Mouse (Mus musculus) cerebellum, adult (tissue): ENCODE data around the gene Fam169a.
"Not testable (repeated sequence)": the region's sequence is repeated elsewhere in the genome, so short reads cannot be mapped to it uniquely, and the experiment has no call there.

Experiments used
- ATAC-seq: cut with Nextera tagmentation; 2 replicates; pipeline ENCODE4 v1.9.2; 2017; ENCODE audit warnings: mild to moderate bottlenecking, moderate library complexity, mixed read lengths; ENCODE audit not compliant: insufficient number of reproducible peaks, low FRiP score, low TSS enrichment

The Fam169a gene

GRCm38 (mm10) chr13:97066649-97067550 is at the start of gene Fam169a:
Gene Fam169a, plus strand, starts transcription at chr13:97067286.
- no peak for ATAC-seq

GRCm38 (mm10) chr13:97017711-97018110 is 49.4 kb upstream of the Fam169a start:
- ATAC-seq = peak; percentile 82

GRCm38 (mm10) chr13:97020122-97020521 is 47.0 kb upstream of the Fam169a start:
- no peak for ATAC-seq

- no peak for ATAC-seq
Observed at GRCm38 (mm10) chr13:97021906-97022305, 45.2 kb upstream of the Fam169a start.

- ATAC-seq = no peak
Observed at GRCm38 (mm10) chr13:97030075-97030474, 37.0 kb upstream of the Fam169a start.

- no peak for ATAC-seq
Observed at GRCm38 (mm10) chr13:97034262-97034661, 32.8 kb upstream of the Fam169a start, which contains the start of gene 1700029F12Rik. Gene 1700029F12Rik, minus strand, starts transcription at chr13:97034362.

- 0 out of 2 replicates have a peak, but pooled peaks have one; percentile 17 for ATAC-seq
Observed at GRCm38 (mm10) chr13:97051158-97051557, 15.9 kb upstream of the Fam169a start.

GRCm38 (mm10) chr13:97052667-97053066 is 14.4 kb upstream of the Fam169a start:
- ATAC-seq = peak; percentile 72

- ATAC-seq = peak; percentile 91
Observed at GRCm38 (mm10) chr13:97053844-97054243, 13.2 kb upstream of the Fam169a start.

GRCm38 (mm10) chr13:97057817-97058216 is 9.3 kb upstream of the Fam169a start:
- no peak for ATAC-seq

- no peak; the same call in 1 of the 2 replicates for ATAC-seq
Observed at GRCm38 (mm10) chr13:97059746-97060145, 7.3 kb upstream of the Fam169a start.

- ATAC-seq = no peak
Observed at GRCm38 (mm10) chr13:97060331-97060730, 6.8 kb upstream of the Fam169a start.

- peak; percentile 75 for ATAC-seq
Observed at GRCm38 (mm10) chr13:97062151-97062550, 4.9 kb upstream of the Fam169a start.

- no peak for ATAC-seq
Observed at GRCm38 (mm10) chr13:97063431-97063830, 3.7 kb upstream of the Fam169a start.

GRCm38 (mm10) chr13:97064413-97064812 is 2.7 kb upstream of the Fam169a start:
- no peak for ATAC-seq

GRCm38 (mm10) chr13:97064844-97065621 is 2.1 kb upstream of the Fam169a start:
- ATAC-seq = not testable (repeated sequence)

GRCm38 (mm10) chr13:97067691-97068090 is 605 bp downstream of the Fam169a start:
- ATAC-seq = no peak

- ATAC-seq = no peak
Observed at GRCm38 (mm10) chr13:97068151-97068550, 1.1 kb downstream of the Fam169a start.

GRCm38 (mm10) chr13:97070931-97071625 is 4.0 kb downstream of the Fam169a start:
- ATAC-seq = peak; percentile 57

- peak; percentile 72 for ATAC-seq
Observed at GRCm38 (mm10) chr13:97071626-97072241, 4.6 kb downstream of the Fam169a start.
